Mouse (Mus musculus) small intestine, adult 2 months (tissue): ENCODE results near the gene Rab31.

Experiments
- CTCF ChIP-seq: fragments of 200-500 bp; IDR thresholded peaks from 2 replicates; pipeline ENCODE4 v1.5.1; 2012; ENCODE audit warnings: low read depth, mild to moderate bottlenecking, control low read depth, inconsistent platforms, low read length, moderate library complexity, mixed read lengths; ENCODE audit not compliant: insufficient replicate concordance, insufficient read length; ENCODE audit errors: extremely low read depth
- POLR2A ChIP-seq: fragments of 200-500 bp; IDR thresholded peaks from 2 replicates; pipeline ENCODE4 v1.6.1; 2012; ENCODE audit warnings: low read depth, mild to moderate bottlenecking, control low read depth, inconsistent platforms, low read length, moderate library complexity

DNA sequence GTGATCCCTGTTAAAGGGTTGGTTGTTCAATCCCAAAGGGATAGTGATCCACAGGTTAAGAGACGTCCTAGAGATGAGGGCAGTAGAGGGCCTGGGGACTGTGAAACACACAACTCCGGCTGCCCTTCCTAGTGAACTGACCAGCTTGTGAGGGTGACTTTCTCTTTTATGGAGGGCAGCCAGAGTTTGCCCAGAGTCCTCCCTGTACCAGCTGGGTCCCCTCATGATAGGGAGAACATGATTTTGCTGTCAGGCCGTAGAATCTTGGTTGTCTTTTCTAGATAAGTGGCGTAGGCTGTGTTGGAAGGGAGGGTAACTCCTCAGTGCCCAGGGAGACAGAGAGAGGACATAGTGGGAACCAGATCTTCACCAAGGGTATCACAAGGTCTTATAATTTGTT, 14.7 kb upstream of the Rab31 start:
- no peak for TF ChIP-seq POLR2A
- TF ChIP-seq CTCF: no peak
